Mouse (Mus musculus) cerebellum, adult (tissue): ENCODE results near the gene Cntnap5c.

Experiments used
- ATAC-seq: cut with Nextera tagmentation; 2 replicates; pipeline ENCODE4 v1.9.2; 2017; ENCODE audit warnings: mild to moderate bottlenecking, moderate library complexity, mixed read lengths; ENCODE audit not compliant: insufficient number of reproducible peaks, low FRiP score, low TSS enrichment

The Cntnap5c gene

DNA sequence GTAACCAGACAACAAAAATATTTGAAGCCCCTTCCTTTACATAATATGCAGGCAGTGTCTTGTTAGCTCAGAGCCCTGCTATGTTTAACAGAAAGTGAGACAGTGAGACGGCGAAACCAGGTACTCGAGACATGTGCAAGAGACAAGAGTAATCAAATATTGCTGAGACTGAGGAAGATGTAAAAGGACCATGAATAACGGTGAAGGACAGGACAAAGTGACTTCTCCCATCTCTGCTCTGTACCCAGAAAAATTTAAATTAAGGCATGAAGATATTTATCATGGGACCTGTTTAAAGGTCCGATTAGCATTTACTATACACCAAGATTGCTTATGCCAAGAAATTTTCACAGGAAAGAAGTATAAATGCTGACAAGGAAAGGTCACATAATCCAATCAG, 233.5 kb downstream of the Cntnap5c start:
- no peak for ATAC-seq

DNA sequence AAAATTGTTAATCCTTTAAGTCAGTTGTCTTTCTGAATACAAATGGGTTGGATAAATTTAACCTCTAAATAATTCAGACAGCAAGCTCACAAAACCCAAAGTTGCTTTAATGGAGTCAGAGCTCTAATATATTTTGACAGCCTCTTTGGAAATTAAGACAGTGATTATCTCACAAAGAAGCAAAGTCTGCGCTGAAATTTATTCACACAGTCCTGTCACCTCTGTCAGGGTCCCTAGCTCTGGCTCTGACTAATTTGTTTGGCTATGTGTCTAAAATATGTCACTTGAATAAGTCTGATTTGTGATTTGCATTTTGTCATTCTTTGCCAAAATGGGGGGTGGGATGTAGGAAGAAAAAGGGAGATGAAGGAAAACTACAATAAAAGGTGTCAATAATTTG, 234.0 kb downstream of the Cntnap5c start:
- ATAC-seq, result no peak

DNA sequence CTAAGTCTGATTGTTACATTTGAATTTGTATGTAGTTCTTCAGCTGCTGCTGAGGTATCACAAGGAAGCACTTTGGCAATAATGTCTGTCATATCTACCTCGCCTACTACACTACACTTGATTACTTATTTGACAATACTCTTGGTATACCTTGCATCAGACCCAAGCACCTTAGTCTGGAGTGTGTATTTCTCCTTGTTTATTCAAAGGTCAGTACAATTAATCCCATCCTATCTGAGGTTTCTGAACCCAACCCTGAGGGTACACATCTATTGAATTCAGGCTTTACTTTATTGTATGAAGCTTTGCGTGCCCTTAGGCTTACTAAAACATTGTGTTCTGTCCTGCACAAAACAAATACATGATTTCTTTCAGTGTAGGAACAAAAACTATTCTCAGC, 235.1 kb downstream of the Cntnap5c start:
- no peak for ATAC-seq

DNA sequence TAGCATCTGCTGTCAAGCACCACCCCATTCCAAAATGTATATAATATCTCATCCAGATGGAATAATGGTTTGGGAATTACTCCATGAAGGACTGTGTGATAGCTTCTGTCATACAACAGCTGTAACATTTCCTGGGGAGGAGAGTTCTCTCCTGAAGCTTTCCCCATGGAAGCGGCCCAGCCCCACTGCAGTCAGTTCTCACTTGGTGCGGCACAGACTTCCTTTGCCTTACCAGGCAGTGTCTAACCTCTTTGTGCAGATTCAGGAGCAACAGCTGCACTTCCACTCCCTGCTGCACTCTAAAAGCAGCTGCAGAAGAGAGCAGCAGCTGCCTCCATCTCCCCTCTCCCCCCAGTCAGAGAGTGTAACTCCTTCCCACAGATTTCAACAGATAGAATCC, 271.8 kb downstream of the Cntnap5c start:
- no peak for ATAC-seq

DNA sequence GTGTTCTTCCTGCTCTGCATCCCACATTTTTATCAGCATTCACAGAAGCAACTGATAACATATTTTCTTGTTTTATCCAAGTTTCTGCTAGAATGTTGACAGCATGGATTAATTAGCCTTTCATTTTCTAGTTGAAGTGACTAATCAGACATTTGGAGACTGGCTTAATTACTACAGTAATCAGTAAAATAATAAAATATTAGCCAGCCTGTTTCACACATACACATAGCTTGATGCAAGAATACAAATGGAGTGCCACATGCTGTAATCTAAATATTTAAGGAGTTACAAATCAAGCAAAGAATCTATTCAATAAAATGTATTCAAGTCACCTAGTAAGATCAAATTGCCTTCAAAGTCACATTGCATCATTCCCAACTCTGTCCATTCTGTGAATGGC, 275.8 kb downstream of the Cntnap5c start:
- no peak for ATAC-seq

DNA sequence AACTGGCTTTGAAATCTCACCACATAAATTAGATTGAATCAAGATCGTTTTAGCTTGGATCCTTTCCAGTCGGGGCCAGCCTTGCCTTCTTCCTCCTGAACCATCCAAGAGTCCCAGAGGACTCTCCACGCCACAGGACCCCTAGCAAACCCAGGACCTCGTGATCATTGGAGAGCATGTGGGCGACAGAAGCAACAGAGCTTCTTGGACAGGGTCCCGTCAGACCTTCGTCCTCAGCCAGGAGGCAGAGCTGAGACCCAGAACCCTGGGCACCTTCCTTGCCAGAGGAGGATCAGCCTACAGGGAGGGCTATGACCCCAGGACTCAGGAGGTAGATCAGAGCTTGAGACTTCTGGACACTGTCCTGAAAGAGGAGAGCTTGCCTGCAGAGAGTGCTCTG, 300.5 kb downstream of the Cntnap5c start:
- no peak for ATAC-seq

DNA sequence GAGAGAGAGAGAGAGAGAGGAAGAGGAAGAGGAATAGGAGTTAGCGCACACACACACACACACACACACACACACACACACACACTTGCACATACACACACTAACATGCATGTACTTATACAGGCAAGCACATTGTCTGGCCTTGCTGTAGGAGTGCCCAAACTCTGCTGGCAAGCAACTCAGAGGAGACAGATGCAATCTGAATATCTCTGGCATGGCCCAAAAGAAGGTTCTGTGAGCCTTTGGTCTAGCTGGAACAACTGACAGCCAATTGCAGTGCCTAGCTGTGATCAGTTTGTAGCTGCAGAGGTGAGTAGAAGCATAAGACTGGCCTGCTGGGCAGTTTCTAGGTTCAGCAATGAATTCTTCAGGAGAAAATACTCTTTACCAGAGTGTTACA, 313.3 kb downstream of the Cntnap5c start:
- no peak for ATAC-seq

DNA sequence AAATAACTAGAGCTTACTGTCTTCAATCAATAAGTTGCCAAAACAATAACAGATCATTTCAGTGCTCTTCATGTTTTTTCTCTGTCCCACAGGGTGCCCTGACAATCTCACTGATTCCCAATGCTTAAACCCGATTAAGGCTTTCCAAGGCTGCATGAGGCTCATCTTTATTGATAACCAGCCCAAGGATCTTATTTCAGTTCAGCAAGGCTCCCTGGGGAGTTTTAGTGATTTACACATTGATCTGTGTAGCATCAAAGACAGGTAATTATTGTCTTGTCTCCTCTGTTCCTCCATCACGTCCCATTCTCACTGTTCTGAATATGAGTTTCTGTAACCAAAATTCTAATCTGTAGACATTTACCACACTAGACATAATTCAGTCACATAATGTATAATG, 335.1 kb downstream of the Cntnap5c start:
- no peak for ATAC-seq

DNA sequence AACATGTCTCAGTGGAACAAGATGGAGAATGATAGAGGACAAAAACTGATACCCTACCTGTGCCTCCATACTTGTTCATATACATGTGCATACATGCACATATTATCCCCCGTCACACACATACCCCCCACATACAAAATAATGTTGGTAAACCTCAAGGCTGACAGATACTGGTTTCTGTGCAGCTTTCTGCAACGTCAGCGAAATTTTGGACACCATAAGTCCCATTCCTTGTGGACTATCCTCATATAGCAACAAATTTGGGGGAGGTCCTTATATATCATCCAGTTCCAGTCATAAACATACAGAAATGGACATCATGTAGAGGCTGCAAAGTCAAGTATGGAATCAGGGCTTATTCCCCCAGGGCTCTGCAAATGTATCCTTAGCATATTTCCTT, 338.5 kb downstream of the Cntnap5c start:
- no peak for ATAC-seq

DNA sequence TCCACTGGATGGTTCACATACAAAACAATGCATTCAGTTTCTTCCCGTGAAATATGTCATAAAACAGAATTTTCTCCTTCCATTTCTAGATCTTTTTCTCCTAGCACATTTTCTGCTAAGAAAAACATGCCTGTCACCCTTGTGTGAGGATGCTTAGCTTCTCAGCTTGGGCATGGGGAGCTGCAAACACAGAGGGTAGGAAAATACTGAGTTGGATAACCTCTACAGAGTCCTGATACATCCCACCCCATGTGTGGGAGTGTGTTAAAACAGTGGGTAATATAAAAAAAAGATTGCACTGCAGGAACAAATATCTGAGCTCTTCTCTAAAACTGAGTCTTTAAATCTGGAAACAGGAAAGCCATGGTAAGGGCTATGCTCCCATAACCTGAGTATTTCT, 339.0 kb downstream of the Cntnap5c start:
- ATAC-seq, result no peak

DNA sequence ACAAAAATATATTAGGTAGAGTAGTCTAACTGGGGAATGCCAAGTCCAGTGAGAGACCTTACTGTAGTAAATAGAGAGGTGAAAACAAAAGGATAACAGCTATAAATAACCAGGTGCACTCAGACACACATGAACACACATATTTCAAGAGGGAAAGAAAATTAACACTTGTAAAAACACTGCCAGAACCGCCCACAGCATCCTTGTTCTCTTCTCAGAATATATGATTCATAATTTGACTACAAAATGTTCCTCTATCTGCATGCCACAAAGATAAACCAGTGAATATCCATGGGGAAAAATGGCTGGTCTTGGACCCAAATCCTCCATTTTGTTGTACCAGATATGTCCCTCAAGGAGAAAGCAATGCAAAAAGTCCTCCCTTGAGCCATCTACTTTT, 417.8 kb downstream of the Cntnap5c start:
- no peak for ATAC-seq

DNA sequence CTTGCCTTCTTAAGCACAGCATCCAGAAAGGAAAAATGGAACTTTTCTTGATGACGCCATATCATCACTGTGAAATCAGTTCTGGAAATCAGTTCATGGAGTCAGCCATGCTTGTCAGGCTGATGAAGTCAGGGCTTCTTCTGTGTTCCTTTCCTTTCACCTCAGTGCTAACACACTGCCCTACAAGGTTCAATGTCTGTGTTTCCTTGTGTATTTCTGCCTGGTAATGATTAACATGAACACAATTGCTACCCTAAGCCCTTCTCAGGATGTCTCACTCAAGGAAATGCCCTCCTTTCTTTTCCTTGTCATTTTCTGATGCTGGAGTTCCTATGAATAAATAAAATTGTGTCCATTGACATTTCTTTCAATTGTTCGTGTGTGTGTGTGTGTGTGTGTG, 431.8 kb downstream of the Cntnap5c start:
- ATAC-seq, result no peak

DNA sequence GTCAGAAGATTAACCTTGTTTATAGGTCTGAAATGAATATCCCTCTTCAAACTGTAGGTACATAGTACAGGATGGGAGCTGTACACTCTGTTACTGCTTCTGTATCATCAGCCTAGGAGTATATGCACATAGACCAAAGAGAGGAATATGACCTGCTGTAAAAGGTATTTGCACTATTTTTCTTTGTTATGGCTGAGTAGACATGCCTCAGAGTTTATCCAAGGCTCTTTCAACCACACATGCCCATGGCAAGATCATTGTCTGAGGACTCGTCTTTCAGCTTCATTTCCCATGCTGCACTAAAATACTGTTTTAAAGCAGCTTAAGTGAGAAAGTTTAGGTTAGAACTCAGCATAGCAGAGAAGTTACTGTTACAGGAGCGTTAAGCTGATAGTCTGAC, 498.7 kb downstream of the Cntnap5c start:
- no peak for ATAC-seq

DNA sequence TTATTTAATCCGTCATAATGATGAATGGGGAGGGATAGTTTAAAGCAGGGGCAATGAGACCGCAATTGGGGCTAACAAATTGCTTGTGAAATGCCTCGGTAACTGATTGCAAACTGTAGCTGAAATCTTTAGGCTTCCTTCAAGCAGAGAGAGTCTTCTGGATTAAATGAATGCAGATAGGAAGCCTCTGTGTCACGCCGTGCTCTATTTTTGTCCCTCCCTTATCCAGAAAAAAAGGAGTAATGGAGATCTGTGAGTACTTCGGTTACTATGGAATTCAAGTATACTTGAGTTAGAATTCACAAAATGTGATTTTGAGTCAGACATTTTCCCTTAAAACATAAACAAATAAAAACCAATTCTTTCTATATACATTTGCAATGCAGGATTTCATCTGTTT, 581.9 kb downstream of the Cntnap5c start:
- ATAC-seq, result no peak

DNA sequence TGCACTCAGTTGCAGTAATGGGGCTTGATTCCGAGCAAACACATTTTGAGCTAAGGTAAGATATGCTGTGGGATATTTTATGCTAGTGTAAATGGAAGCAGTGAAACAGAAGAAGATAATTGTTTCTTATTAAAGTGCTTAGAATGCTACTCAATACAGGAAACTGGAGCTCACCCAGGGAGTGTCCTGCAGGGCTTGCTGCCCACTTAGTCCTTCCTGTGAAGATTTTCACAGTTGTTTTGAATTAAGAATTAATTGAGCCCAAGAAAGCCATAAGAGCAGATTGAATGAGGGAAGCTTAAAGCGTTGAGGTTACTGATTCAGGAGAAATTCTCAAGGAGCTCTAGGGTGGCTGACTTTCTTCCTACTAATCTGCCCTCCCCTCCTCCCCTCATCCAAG, 586.9 kb downstream of the Cntnap5c start:
- ATAC-seq, result no peak

DNA sequence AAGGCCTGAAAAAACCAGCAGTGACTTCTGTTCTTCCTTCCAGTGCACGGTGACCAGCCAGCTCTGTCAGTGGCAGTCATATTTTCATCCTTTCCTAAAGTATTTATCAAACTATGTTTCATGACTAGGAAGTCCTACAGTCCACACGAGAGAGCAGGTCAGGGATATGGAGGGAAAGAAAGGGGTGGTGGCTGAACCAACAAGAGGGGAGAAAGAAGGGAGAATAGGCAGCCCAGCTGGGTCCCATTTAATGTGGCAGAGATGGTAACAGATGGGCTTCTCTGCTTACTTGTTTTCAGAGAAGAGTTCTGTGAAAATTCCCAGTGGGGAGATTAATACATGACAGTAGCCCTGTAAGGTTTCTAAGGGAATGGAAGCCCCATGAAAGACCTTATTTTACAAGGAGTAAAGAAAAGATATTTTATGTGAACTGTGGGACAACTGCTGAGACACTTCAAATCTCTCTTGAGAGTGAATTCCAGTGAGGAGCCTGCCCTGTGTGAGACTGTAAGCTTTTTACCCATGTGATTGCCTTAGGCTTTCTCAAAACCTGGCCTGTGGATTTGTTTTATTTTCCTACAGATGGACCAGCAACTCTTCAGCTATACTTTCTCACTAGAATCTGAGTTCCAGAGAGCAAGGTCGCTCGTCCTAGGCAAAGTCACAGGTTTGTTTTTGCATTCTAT, 594.4 kb downstream of the Cntnap5c start:
- ATAC-seq, result no peak

DNA sequence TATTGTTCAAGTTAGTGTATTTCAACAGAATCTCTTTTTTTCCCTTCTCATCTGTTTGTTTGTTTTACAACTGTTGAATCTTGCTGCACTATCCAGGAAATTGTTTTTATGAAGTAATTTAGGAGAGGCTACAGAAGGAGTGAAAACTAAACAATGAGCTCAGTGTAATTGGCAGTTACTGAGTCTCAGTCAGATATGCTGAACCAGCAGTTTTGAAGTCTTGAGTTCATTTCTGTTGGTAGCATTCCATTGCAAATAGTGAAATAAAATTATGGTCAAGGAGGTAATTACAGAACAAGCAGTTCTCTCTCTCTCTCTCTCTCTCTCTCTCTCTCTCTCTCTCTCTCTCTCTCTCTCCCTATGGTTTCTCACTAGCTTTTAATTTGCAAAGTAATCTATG, 600.7 kb downstream of the Cntnap5c start:
- ATAC-seq, result no peak

DNA sequence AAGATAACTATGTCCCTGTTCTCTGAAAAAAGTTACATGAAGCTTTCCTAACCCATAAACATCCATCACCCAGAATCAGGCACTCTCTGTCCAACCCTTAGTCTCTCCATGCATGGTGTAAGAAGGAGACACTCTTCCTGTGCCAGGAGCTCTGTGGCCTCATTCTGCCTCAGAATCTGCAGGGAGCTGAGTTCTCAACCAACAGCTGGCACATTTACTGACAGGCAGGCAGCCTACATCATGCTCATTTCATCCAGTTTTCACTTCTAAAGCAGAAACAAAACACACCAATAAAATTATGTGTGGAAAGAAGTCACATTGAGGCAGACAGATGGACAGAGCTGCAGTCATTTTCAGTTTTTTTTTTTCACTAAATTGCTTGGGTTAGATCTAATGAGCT, 638.4 kb downstream of the Cntnap5c start:
- ATAC-seq, result no peak

DNA sequence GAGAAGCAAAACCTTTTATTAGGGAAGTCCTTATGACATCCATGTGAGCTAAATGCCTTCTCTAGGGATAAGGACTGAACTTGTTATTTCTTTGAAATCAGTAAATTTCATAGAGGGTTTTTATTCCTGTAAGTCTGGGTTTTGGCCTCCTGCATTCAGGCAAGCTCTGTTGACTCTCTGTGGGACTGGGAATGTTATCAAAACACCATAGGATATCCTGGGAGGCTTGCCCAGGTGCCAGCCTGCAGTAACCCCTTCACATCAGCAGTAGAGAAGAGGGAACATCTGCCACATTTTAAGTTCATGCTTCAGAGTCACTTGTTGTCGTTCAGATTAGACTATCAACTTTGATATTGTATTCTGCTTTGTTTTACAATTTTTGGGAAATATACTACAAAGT, 639.4 kb downstream of the Cntnap5c start:
- no peak for ATAC-seq

DNA sequence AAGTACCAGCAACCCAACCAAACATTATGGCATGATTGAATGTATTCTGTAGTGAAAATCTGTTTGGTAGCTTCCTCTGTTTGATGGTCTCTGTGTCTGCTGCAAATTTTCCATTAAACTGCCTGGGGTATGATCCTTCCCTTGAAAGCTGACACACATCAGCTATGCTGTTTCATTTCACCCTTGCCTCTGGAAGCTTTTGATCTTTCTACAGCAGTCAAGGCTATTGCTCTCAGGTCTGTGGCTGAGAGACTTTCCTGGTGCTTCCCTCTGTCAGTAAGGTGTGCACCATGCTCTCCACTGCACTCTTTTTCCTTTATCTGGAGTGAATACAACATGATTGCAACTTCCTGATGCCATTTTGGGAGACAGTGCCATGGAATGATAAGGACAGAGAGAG, 668.1 kb downstream of the Cntnap5c start:
- ATAC-seq, result no peak
